Mouse (Mus musculus) heart, embryonic 13.5 days (tissue): ENCODE data around the gene Vmp1. TPM values are rescaled to one million over a fixed set of nuclear protein-coding genes. Genes with fewer than 3 reads are reported as not detected.

ENCODE experiments used
- ATAC-seq: fragments of 200-750 bp; cut with Nextera tagmentation; 2 replicates; pipeline ENCODE4 v1.8.0; 2017; ENCODE audit warnings: moderate TSS enrichment; ENCODE audit not compliant: insufficient number of reproducible peaks, low FRiP score, low TSS enrichment; ENCODE audit errors: extremely low read depth
- H3K27ac ChIP-seq: fragments of 300-500 bp; sonication (generic); replicated peaks from 2 replicates; pipeline ENCODE4 v1.5.1; 2015; ENCODE audit warnings: moderate library complexity, mild to moderate bottlenecking, inconsistent platforms
- H3K27me3 ChIP-seq: fragments of 300-500 bp; sonication (generic); replicated peaks from 2 replicates; pipeline ENCODE4 v1.6.1; 2015; ENCODE audit warnings: mild to moderate bottlenecking, inconsistent platforms
- H3K36me3 ChIP-seq: fragments of 300-500 bp; sonication (generic); 2 replicates; pipeline ENCODE4 v1.6.1; 2015; ENCODE audit warnings: mild to moderate bottlenecking, inconsistent platforms
- H3K4me1 ChIP-seq: fragments of 300-500 bp; sonication (generic); 2 replicates; pipeline ENCODE4 v1.6.1; 2015; ENCODE audit warnings: inconsistent platforms
- H3K4me2 ChIP-seq: fragments of 300-500 bp; sonication (generic); 2 replicates; pipeline ENCODE4 v1.6.1; 2015; ENCODE audit warnings: inconsistent platforms, mild to moderate bottlenecking, moderate library complexity
- H3K4me3 ChIP-seq: fragments of 300-500 bp; sonication (generic); 2 replicates; pipeline ENCODE4 v1.5.1; 2015; ENCODE audit warnings: moderate library complexity, mild to moderate bottlenecking, inconsistent platforms
- H3K9ac ChIP-seq: fragments of 300-500 bp; sonication (generic); 2 replicates; pipeline ENCODE4 v1.6.1; 2015; ENCODE audit warnings: inconsistent platforms, mild to moderate bottlenecking, moderate library complexity
- H3K9me3 ChIP-seq: fragments of 300-500 bp; sonication (generic); 2 replicates; pipeline ENCODE4 v1.6.1; 2016; ENCODE audit warnings: inconsistent platforms
- WGBS: fragments of 180-500 bp; shearing (Covaris S2); methylation state at CpG from one replicate; pipeline ENCODE4 v1.1.7; 2015; ENCODE audit warnings: mixed read lengths; 5-methylcytosine and 5-hydroxymethylcytosine counted together
- polyA plus RNA-seq: library from polyadenylated mRNA; unstranded; fragments of >200 nt; fragmentation: Nextera tagmentation; extraction: Ambion mirVana; gene quantifications from 2 replicates; pipeline ENCODE4 v1.2.1, GENCODE M21; 2015

Vmp1 gene
- polyA plus RNA-seq, 1 experiment from 2014 or later: 85.3 TPM

- Histone ChIP-seq H3K27ac (peak overlapping the region; percentile 89), H3K9me3 (no peaks in the 10 kb centered on the region), H3K36me3 (peaks cover 8% of the 10 kb centered on the region; the same call in 1 of the 2 replicates), H3K27me3 (no peaks in the 10 kb centered on the region), H3K4me3 (no peak overlapping the region), H3K4me1 (peaks cover 75% of the 10 kb centered on the region), H3K4me2 (peak overlapping the region; percentile 73), H3K9ac (peak overlapping the region; percentile 79)
- 80% methylated on average over 12 of the region's 12 CpGs for WGBS
- no peak for ATAC-seq
Measured at GRCm38 (mm10) chr11:86581943-86582542, 101.6 kb downstream of the Vmp1 start.

- Histone ChIP-seq H3K4me1 (peaks cover 81% of the 10 kb centered on the region), H3K36me3 (peaks cover 8% of the 10 kb centered on the region; the same call in 1 of the 2 replicates), H3K4me3 (peak overlapping the region; percentile 35), H3K27me3 (no peaks in the 10 kb centered on the region), H3K27ac (peak overlapping the region; percentile 89), H3K9ac (peak overlapping the region; percentile 79), H3K9me3 (no peaks in the 10 kb centered on the region), H3K4me2 (peak overlapping the region; percentile 73)
- WGBS: 19% methylated on average over 11 of the region's 11 CpGs
- no peak for ATAC-seq
Measured at GRCm38 (mm10) chr11:86581250-86581753, 102.3 kb downstream of the Vmp1 start.

DNA sequence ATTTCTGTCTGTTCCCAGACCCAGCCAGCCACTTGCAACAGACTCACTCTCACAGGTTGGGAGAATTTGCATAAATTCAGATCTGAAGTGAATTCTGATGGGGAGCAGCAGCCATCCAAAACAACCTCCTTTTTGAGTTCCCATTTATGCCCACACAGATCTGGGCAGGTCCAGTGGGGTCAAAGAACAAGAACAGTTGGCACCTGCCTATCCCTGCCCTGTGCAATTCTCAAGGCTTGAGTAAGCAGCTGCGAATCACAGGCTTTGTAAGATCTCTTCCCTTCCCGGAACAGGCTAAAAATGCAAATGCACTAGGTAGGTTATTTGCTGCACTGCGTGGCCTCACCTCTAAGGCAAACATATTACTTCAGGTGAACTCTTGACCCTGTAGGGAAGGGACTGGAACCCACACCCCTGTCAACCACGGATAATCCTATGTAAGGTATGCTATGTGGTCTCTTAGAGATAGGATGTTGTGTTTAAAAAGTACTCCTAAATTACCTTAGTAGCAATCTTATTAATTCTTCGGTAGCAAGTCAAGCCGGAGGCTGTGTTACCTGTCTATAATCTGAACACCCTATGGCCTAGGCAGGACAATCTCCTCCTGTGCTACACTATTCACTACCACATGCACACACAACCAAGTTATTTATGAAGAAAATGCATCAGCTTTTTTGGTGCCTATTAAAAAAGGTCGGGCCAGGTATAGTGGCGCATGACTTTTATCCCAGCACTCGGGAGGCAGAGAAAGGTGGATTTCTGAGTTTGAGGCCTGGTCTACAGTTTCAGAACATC, 103.1 kb downstream of the Vmp1 start:
- H3K27me3 ChIP-seq: no peaks in the 10 kb centered on the region
- no peak for ATAC-seq
- peak overlapping the region; percentile 73; the same call in 1 of the 2 replicates for H3K4me2 ChIP-seq
- H3K4me3 ChIP-seq: peak overlapping the region; percentile 35; the same call in 1 of the 2 replicates
- H3K9ac ChIP-seq: peak overlapping the region; percentile 79
- peaks cover 87% of the 10 kb centered on the region for H3K4me1 ChIP-seq
- peaks cover 8% of the 10 kb centered on the region; the same call in 1 of the 2 replicates for H3K36me3 ChIP-seq
- 78% methylated on average over 9 of the region's 9 CpGs for WGBS
- H3K9me3 ChIP-seq: no peaks in the 10 kb centered on the region
- peak overlapping the region; percentile 89 for H3K27ac ChIP-seq

GRCm38 (mm10) chr11:86579731-86580318, 103.8 kb downstream of the Vmp1 start:
- Histone ChIP-seq H3K4me2 (no peak overlapping the region), H3K27ac (peak overlapping the region; percentile 50; the same call in 1 of the 2 replicates)

DNA sequence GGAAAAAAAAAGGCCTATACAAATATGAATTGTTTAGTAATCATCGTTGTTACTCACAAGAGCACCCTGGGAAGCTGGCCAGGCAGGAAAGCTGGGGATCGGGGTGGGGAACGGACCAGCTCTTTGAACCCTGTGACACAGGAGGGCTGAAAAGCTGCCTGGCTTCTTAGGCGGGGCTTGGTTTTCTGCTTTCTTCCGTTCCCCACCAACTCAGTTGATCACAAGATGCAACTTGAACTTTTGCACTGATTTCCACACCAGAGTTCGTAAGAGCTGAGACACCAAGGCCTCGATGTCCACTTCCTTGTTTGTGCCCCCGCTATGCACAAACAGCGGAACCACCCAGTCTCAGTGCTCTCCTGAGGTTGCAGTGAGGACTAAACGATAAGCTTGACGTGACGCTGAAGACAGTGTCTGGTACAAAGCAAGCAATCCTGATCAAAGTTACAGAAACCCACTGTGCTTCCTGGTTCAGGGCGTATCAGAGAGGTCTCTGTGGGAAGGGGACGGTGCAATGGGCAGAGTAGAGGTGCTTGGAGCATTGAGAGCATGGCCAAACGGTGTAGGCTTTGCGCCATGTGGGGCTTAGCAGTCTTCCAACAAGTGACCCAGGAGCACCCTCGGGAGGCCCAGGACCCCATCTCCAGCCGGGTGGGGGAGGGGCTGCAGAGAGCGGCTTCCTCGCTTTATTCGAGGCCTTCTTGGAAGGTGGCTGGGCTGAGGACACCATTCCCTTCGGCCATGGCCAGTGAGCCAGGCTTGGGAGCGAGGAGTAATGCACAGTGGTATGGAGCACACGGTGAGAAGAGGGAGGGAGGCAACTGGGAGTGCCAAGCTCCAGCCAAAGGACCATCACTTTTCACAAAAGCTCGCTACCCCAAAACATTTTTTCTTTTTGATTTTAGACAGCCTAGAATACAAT, 104.6 kb downstream of the Vmp1 start:
- Histone ChIP-seq H3K4me3 (no peak overlapping the region), H3K4me1 (peaks cover 80% of the 10 kb centered on the region), H3K36me3 (peaks cover 8% of the 10 kb centered on the region; the same call in 1 of the 2 replicates), H3K9ac (no peak overlapping the region), H3K9me3 (no peaks in the 10 kb centered on the region), H3K27ac (peak overlapping the region; percentile 50), H3K27me3 (no peaks in the 10 kb centered on the region), H3K4me2 (no peak overlapping the region)
- 59% methylated on average over 25 of the region's 25 CpGs for WGBS
- no peak for ATAC-seq

More at GRCm38 (mm10) chr11:86579731-86580318, 103.8 kb downstream of the Vmp1 start:
- Histone ChIP-seq H3K9ac (no peak overlapping the region), H3K27me3 (no peaks in the 10 kb centered on the region), H3K36me3 (peaks cover 8% of the 10 kb centered on the region; the same call in 1 of the 2 replicates), H3K9me3 (no peaks in the 10 kb centered on the region), H3K4me3 (no peak overlapping the region), H3K4me1 (peaks cover 82% of the 10 kb centered on the region)
- 79% methylated on average over 10 of the region's 10 CpGs for WGBS
- no peak for ATAC-seq

- H3K4me3 ChIP-seq: no peak overlapping the region
- no peak overlapping the region for H3K4me2 ChIP-seq
- H3K36me3 ChIP-seq: peaks cover 5% of the 10 kb centered on the region; the same call in 1 of the 2 replicates
- no peaks in the 10 kb centered on the region for H3K27me3 ChIP-seq
- 78% methylated on average over 6 of the region's 6 CpGs for WGBS
- no peaks in the 10 kb centered on the region for H3K9me3 ChIP-seq
- no peak for ATAC-seq
- no peak overlapping the region for H3K9ac ChIP-seq
- H3K4me1 ChIP-seq: peaks cover 77% of the 10 kb centered on the region
- peak overlapping the region; percentile 69 for H3K27ac ChIP-seq
Measured at GRCm38 (mm10) chr11:86578106-86578808, 105.4 kb downstream of the Vmp1 start.

GRCm38 (mm10) chr11:86577231-86577630, 106.4 kb downstream of the Vmp1 start:
- peak overlapping the region; percentile 69 for H3K27ac ChIP-seq
- no peak overlapping the region for H3K9ac ChIP-seq
- peaks cover 70% of the 10 kb centered on the region for H3K4me1 ChIP-seq
- WGBS: 36% methylated on average over 4 of the region's 4 CpGs
- no peak overlapping the region for H3K4me3 ChIP-seq
- H3K4me2 ChIP-seq: no peak overlapping the region
- H3K36me3 ChIP-seq: no peaks in the 10 kb centered on the region
- H3K27me3 ChIP-seq: no peaks in the 10 kb centered on the region
- ATAC-seq: peak; percentile 56; the same call in 1 of the 2 replicates
- no peaks in the 10 kb centered on the region for H3K9me3 ChIP-seq

- H3K36me3 ChIP-seq: no peaks in the 10 kb centered on the region
- H3K9me3 ChIP-seq: no peaks in the 10 kb centered on the region
- no peak for ATAC-seq
- H3K9ac ChIP-seq: no peak overlapping the region
- no peak overlapping the region for H3K4me3 ChIP-seq
- H3K27me3 ChIP-seq: no peaks in the 10 kb centered on the region
- peak overlapping the region; percentile 69; the same call in 1 of the 2 replicates for H3K27ac ChIP-seq
- H3K4me1 ChIP-seq: peaks cover 70% of the 10 kb centered on the region
- 82% methylated on average over 7 of the region's 7 CpGs for WGBS
- H3K4me2 ChIP-seq: no peak overlapping the region
Measured at GRCm38 (mm10) chr11:86575632-86576378, 107.8 kb downstream of the Vmp1 start.

DNA sequence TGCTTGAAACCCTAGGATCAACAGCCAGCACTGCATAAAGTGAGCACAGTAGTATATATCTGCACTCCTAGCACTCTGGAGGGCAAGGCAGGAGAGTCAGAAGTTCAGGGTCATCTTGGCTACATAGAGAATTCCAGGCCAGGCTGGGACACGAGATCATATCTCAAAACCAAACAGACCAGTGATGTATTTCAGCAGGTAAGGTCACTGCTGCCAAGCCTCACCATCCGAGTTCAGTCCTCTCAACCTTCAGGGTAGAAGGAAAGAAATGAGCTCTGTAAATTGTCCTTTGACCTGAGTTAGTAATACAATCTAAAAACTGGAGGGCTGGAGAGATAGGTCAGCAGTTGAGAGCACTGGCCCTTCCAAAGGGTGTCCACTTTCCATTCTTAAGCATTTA, 109.2 kb downstream of the Vmp1 start:
- no peaks in the 10 kb centered on the region for H3K27me3 ChIP-seq
- H3K9me3 ChIP-seq: no peaks in the 10 kb centered on the region
- no peak overlapping the region for H3K4me3 ChIP-seq
- WGBS: 33% methylated on average over 2 of the region's 2 CpGs
- no peak overlapping the region for H3K4me2 ChIP-seq
- H3K4me1 ChIP-seq: peaks cover 71% of the 10 kb centered on the region
- H3K36me3 ChIP-seq: no peaks in the 10 kb centered on the region
- H3K27ac ChIP-seq: no peak overlapping the region
- no peak for ATAC-seq
- no peak overlapping the region for H3K9ac ChIP-seq
